Mouse (Mus musculus) MEL (cell line): Measurements from ENCODE around the gene Atf5. TPM values are rescaled to one million over a fixed set of nuclear protein-coding genes. Genes with fewer than 3 reads are reported as not detected.
A peak's percentile ranks its signal among the peaks of the same experiment; 100 is the strongest.

Experiments used
- DNase-seq: peaks from one replicate; pipeline ENCODE4 v3.0.0; 2011; ENCODE audit warnings: low read depth, low spot score
- H3K27ac ChIP-seq: 2 replicates; pipeline ENCODE4 v1.5.1; 2012; ENCODE audit warnings: low read depth, mild to moderate bottlenecking, control low read depth, low read length, moderate library complexity; ENCODE audit not compliant: control insufficient read depth
- H3K27me3 ChIP-seq, 2 experiments: fragments of 150-350 bp in 1 of 2; sonication (generic) in 1 of 2; 2 replicates each; pipeline ENCODE4 v1.6.1; 2012; ENCODE audit warnings: low read length in 2 of 2, mild to moderate bottlenecking in 2 of 2, improper control_type of control experiment in 1 of 2, moderate library complexity in 1 of 2; ENCODE audit not compliant: insufficient read depth in 2 of 2, control insufficient read depth in 1 of 2
- H3K36me3 ChIP-seq, 2 experiments: 2 replicates each; pipeline ENCODE4 v1.6.1; 2012 to 2014; ENCODE audit warnings: low read length in 2 of 2, improper control_type of control experiment in 1 of 2, inconsistent platforms in 1 of 2, mild to moderate bottlenecking in 1 of 2; ENCODE audit not compliant: insufficient read depth in 2 of 2, control insufficient read depth in 1 of 2
- H3K4me1 ChIP-seq, 2 experiments: fragments of 150-350 bp in 1 of 2; sonication (generic) in 1 of 2; 2 replicates each; pipeline ENCODE4 v1.6.1; 2012; ENCODE audit warnings: low read length in 2 of 2, improper control_type of control experiment in 1 of 2, mild to moderate bottlenecking in 1 of 2; ENCODE audit not compliant: insufficient read depth in 2 of 2, control insufficient read depth in 1 of 2
- H3K4me3 ChIP-seq, 2 experiments: fragments of 150-350 bp in 1 of 2; sonication (generic) in 1 of 2; 2 replicates each; pipeline ENCODE4 v1.5.1; 2012; ENCODE audit warnings: low read depth in 2 of 2, low read length in 2 of 2, mild to moderate bottlenecking in 2 of 2, moderate library complexity in 2 of 2, control low read depth in 1 of 2, improper control_type of control experiment in 1 of 2; ENCODE audit not compliant: control insufficient read depth in 1 of 2, insufficient read depth in 1 of 2
- H3K79me2 ChIP-seq: 2 replicates; pipeline ENCODE4 v1.6.1; 2012; ENCODE audit warnings: mild to moderate bottlenecking, low read length, moderate library complexity; ENCODE audit not compliant: control insufficient read depth, poor library complexity, insufficient read depth
- H3K9ac ChIP-seq: 2 replicates; pipeline ENCODE4 v1.6.1; 2012; ENCODE audit warnings: low read depth, mild to moderate bottlenecking, control low read depth, low read length, moderate library complexity; ENCODE audit not compliant: control insufficient read depth, poor library complexity, severe bottlenecking
- H3K9me3 ChIP-seq: fragments of 150-350 bp; sonication (generic); replicated peaks from 2 replicates; pipeline ENCODE4 v1.6.1; 2012; ENCODE audit warnings: mild to moderate bottlenecking, low read length, improper control_type of control experiment, moderate library complexity; ENCODE audit not compliant: insufficient read depth
- BHLHE40 ChIP-seq: IDR thresholded peaks from 2 replicates; pipeline ENCODE4 v1.6.1; 2012; ENCODE audit warnings: low read depth, mild to moderate bottlenecking, inconsistent platforms, low read length, improper control_type of control experiment, borderline replicate concordance
- CHD2 ChIP-seq: IDR thresholded peaks from 2 replicates; pipeline ENCODE4 v1.6.1; 2011; ENCODE audit warnings: low read length, improper control_type of control experiment
- E2F4 ChIP-seq: IDR thresholded peaks from 2 replicates; pipeline ENCODE4 v1.6.1; 2011; ENCODE audit warnings: low read depth, low read length, improper control_type of control experiment, borderline replicate concordance
- ELF1 ChIP-seq: IDR thresholded peaks from 2 replicates; pipeline ENCODE4 v1.6.1; 2014; ENCODE audit warnings: low read depth, mild to moderate bottlenecking, inconsistent platforms, low read length, improper control_type of control experiment, moderate library complexity
- EP300 ChIP-seq, 2 experiments: IDR thresholded peaks; 2 replicates each; pipeline ENCODE4 v1.6.1; 2011; ENCODE audit warnings: improper control_type of control experiment in 2 of 2, low read length in 2 of 2, low read depth in 1 of 2, mild to moderate bottlenecking in 1 of 2
- ETS1 ChIP-seq: IDR thresholded peaks from 2 replicates; pipeline ENCODE4 v1.6.1; 2012; ENCODE audit warnings: low read depth, mild to moderate bottlenecking, inconsistent platforms, low read length, improper control_type of control experiment, moderate library complexity
- GABPA ChIP-seq: IDR thresholded peaks from 2 replicates; pipeline ENCODE4 v1.6.1; 2012; ENCODE audit warnings: low read depth, mild to moderate bottlenecking, inconsistent platforms, low read length, improper control_type of control experiment, moderate library complexity
- GATA1 ChIP-seq: IDR thresholded peaks from 2 replicates; pipeline ENCODE4 v1.6.1; 2011; ENCODE audit warnings: low read depth, low read length, improper control_type of control experiment
- JUND ChIP-seq: IDR thresholded peaks from 2 replicates; pipeline ENCODE4 v1.6.1; 2011; ENCODE audit warnings: low read depth, mild to moderate bottlenecking, improper control_type of control experiment, low read length
- KAT2A ChIP-seq: conservative IDR thresholded peaks from 2 replicates; pipeline ENCODE4 v1.6.1; 2012; ENCODE audit warnings: low read depth, low read length, improper control_type of control experiment, inconsistent platforms
- MAFK ChIP-seq: IDR thresholded peaks from 2 replicates; pipeline ENCODE4 v1.6.1; 2011; ENCODE audit warnings: low read depth, mild to moderate bottlenecking, low read length, improper control_type of control experiment, borderline replicate concordance
- MAX ChIP-seq: IDR thresholded peaks from 2 replicates; pipeline ENCODE4 v1.6.1; 2011; ENCODE audit warnings: low read length, improper control_type of control experiment
- MAZ ChIP-seq: IDR thresholded peaks from 2 replicates; pipeline ENCODE4 v1.6.1; 2012; ENCODE audit warnings: low read depth, mild to moderate bottlenecking, inconsistent platforms, low read length, improper control_type of control experiment
- MEF2A ChIP-seq: IDR thresholded peaks from 2 replicates; pipeline ENCODE4 v1.6.1; 2014; ENCODE audit warnings: low read depth, mild to moderate bottlenecking, inconsistent platforms, low read length, improper control_type of control experiment; ENCODE audit not compliant: poor library complexity, insufficient replicate concordance, severe bottlenecking; ENCODE audit errors: extremely low read depth
- MXI1 ChIP-seq: IDR thresholded peaks from 2 replicates; pipeline ENCODE4 v1.6.1; 2011; ENCODE audit warnings: mild to moderate bottlenecking, low read depth, low read length, improper control_type of control experiment
- MYB ChIP-seq: IDR thresholded peaks from 2 replicates; pipeline ENCODE4 v1.6.1; 2011; ENCODE audit warnings: mild to moderate bottlenecking, low read depth, low read length, improper control_type of control experiment
- MYC ChIP-seq: IDR thresholded peaks from 2 replicates; pipeline ENCODE4 v1.6.1; 2011; ENCODE audit warnings: low read depth, mild to moderate bottlenecking, low read length, improper control_type of control experiment, moderate library complexity
- NELFE ChIP-seq: IDR thresholded peaks from 2 replicates; pipeline ENCODE4 v1.6.1; 2011; ENCODE audit warnings: low read depth, low read length, improper control_type of control experiment
- POLR2A ChIP-seq, 2 experiments: IDR thresholded peaks; 2 replicates each; pipeline ENCODE4 v1.6.1; 2011 to 2012; ENCODE audit warnings: low read length in 2 of 2, mild to moderate bottlenecking in 2 of 2, control low read depth in 1 of 2, improper control_type of control experiment in 1 of 2, low read depth in 1 of 2, moderate library complexity in 1 of 2; ENCODE audit not compliant: control insufficient read depth in 1 of 2, insufficient read depth in 1 of 2, poor library complexity in 1 of 2
- POLR2AphosphoS2 ChIP-seq: IDR thresholded peaks from 2 replicates; pipeline ENCODE4 v1.6.1; 2011; ENCODE audit warnings: low read length, improper control_type of control experiment
- POLR2AphosphoS5 ChIP-seq: IDR thresholded peaks from 2 replicates; pipeline ENCODE4 v1.6.1; 2012; ENCODE audit warnings: low read depth, borderline replicate concordance, mild to moderate bottlenecking, inconsistent platforms, low read length, moderate library complexity, mixed read lengths
- RAD21 ChIP-seq: IDR thresholded peaks from 2 replicates; pipeline ENCODE4 v1.6.1; 2011; ENCODE audit warnings: mild to moderate bottlenecking, low read depth, low read length, improper control_type of control experiment
- RCOR1 ChIP-seq: IDR thresholded peaks from 2 replicates; pipeline ENCODE4 v1.6.1; 2012; ENCODE audit warnings: low read depth, mild to moderate bottlenecking, inconsistent platforms, low read length, improper control_type of control experiment
- SIN3A ChIP-seq: IDR thresholded peaks from 2 replicates; pipeline ENCODE4 v1.6.1; 2012; ENCODE audit warnings: low read length, improper control_type of control experiment, inconsistent platforms
- SMC3 ChIP-seq: IDR thresholded peaks from 2 replicates; pipeline ENCODE4 v1.6.1; 2011; ENCODE audit warnings: low read depth, low read length, improper control_type of control experiment
- TAL1 ChIP-seq: IDR thresholded peaks from 2 replicates; pipeline ENCODE4 v1.6.1; 2012; ENCODE audit warnings: mild to moderate bottlenecking, inconsistent platforms, low read length, moderate library complexity, mixed read lengths
- TBP ChIP-seq: IDR thresholded peaks from 2 replicates; pipeline ENCODE4 v1.8.0; 2011; ENCODE audit warnings: low read depth, low read length, improper control_type of control experiment
- TCF12 ChIP-seq: IDR thresholded peaks from 2 replicates; pipeline ENCODE4 v1.6.1; 2014; ENCODE audit warnings: low read depth, mild to moderate bottlenecking, inconsistent platforms, low read length, improper control_type of control experiment, moderate library complexity
- USF1 ChIP-seq: IDR thresholded peaks from 2 replicates; pipeline ENCODE4 v1.6.1; 2014; ENCODE audit warnings: low read depth, mild to moderate bottlenecking, inconsistent platforms, low read length, improper control_type of control experiment, moderate library complexity
- USF2 ChIP-seq, 2 experiments: IDR thresholded peaks; 2 replicates each; pipeline ENCODE4 v1.6.1; 2011 to 2012; ENCODE audit warnings: improper control_type of control experiment in 2 of 2, low read length in 2 of 2, borderline replicate concordance in 1 of 2, inconsistent platforms in 1 of 2, low read depth in 1 of 2, mild to moderate bottlenecking in 1 of 2; ENCODE audit not compliant: insufficient read depth in 1 of 2
- ZKSCAN1 ChIP-seq: IDR thresholded peaks from 2 replicates; pipeline ENCODE4 v1.6.1; 2012; ENCODE audit warnings: low read depth, mild to moderate bottlenecking, inconsistent platforms, low read length, improper control_type of control experiment, moderate library complexity
- ZNF384 ChIP-seq: IDR thresholded peaks from 2 replicates; pipeline ENCODE4 v1.6.1; 2012; ENCODE audit warnings: low read depth, mild to moderate bottlenecking, inconsistent platforms, low read length, improper control_type of control experiment
- polyA plus RNA-seq, 2 experiments: library from polyadenylated mRNA; stranded (reverse) in 1 of 2; unstranded in 1 of 2; fragments of >175 nt in 1 of 2; fragments of >200 nt in 1 of 2; gene quantifications; 2 replicates each; pipeline versions ENCODE4 v1.2.1 to v1.2.4; 2012; ENCODE audit warnings: low replicate concordance in 2 of 2, low read depth in 1 of 2; ENCODE audit not compliant: insufficient read length in 2 of 2, insufficient read depth in 1 of 2, missing spikeins in 1 of 2
- total RNA-seq: library from RNA; depleted of rRNA; stranded (reverse); fragments of 300-350 nt; gene quantifications from 2 replicates; pipeline ENCODE4 v1.2.3, GENCODE M21; 2012

The Atf5 gene
- total and polyA plus RNA-seq, 3 experiments, result 17.6 to 95.5 TPM; not detected in 1

DNA sequence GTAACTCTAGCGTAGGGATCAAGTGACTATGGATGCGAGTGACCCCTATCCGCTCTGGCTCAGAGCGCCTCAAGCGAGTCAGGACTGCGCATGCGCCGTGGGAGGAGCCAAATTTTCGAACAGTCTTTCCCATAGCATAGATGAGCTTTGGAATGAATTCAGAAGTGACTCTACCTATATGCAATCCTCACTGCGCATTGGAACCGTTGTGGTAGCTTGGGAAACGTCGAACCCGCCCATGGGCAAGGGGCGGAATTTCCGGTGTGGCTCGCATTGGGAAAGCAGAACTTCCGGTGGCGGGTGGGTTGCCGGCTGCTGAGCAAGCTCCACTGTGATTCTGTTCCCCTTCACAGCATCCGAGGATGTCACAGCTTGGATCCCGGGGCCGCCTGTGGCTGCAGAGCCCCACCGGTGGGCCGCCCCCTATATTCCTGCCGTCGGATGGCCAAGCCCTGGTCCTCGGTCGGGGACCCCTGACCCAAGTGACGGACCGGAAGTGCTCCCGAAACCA is 40.6 kb upstream of the Atf5 start, which contains the start of gene Pnkp (continued):
- no peak for TF ChIP-seq MEF2A
- TF ChIP-seq TBP, result peak; percentile 70
- TF ChIP-seq EP300 (IDR thresholded peaks at IDR 0.05; ENCODE audit: low read depth in 1 of 2, low read length in 2 of 2), result peak in 1 of 2 experiments; percentile 12; a peak in 1 of 4 replicates
- no peak for TF ChIP-seq CHD2
- no peak for TF ChIP-seq ZKSCAN1
- TF ChIP-seq TAL1, result no peak
- no peak for TF ChIP-seq GATA1
- TF ChIP-seq MAZ, result 0 out of 2 replicates have a peak, but pooled peaks have one; percentile 26
- TF ChIP-seq KAT2A, result no peak
- TF ChIP-seq JUND, result no peak
- no peak for TF ChIP-seq USF2 (IDR thresholded peaks at IDR 0.05; ENCODE audit: borderline replicate concordance in 1 of 2, insufficient read depth in 1 of 2, low read depth in 1 of 2, low read length in 2 of 2)

DNA sequence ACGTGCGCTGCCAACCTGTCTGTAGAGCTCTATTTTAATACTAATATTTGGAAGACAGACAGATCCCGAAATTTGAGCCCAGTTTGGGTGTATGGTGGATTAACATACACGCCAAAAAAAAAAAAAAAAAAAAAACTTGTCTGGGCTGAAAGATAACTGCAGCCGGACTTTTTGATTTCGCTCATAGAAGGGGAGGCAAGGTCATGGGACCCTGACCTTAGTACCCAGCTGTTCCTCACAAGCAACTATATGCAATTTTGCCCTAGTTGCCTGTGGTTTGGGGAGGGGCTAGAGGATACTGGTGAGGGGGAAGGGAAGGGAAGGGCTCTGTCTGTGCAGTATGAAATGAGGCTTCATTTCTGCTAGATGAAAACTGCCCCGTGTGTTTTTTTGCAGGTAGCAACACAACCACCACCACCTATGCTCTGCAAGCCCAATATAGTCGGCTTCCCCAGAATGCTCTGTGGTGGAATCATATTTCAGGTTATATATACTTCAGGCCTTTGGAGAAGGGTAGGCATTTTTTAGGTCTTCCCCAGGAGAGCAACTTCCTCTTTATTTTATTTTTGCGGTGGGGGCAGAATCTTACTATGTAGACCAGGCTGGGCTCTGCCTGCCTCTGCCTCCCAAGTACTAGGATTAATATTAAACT is 39.9 kb upstream of the Atf5 start:
- peak; percentile 83 for DNase-seq
- H3K36me3 ChIP-seq, result peaks cover 0 to 15% of the 10 kb centered on the region in 2 experiments; a peak in 2 of 4 replicates
- H3K4me1 ChIP-seq, result peaks cover 5 to 21% of the 10 kb centered on the region in 2 experiments
- peaks cover 12% of the 10 kb centered on the region for H3K79me2 ChIP-seq
- H3K9me3 ChIP-seq, result no peaks in the 10 kb centered on the region
- H3K9ac ChIP-seq, result peak overlapping the region; percentile 80
- no peaks in the 10 kb centered on the region for H3K27me3 ChIP-seq
- H3K4me3 ChIP-seq, result peak overlapping the region; percentile 83 to 84
- H3K27ac ChIP-seq, result peak overlapping the region; percentile 71
- TF ChIP-seq ETS1, result no peak
- TF ChIP-seq RCOR1, result no peak
- no peak for TF ChIP-seq POLR2AphosphoS5
- TF ChIP-seq POLR2A (IDR thresholded peaks at IDR 0.05; ENCODE audit: control insufficient read depth in 1 of 2, insufficient read depth in 1 of 2, low read depth in 1 of 2, low read length in 2 of 2, poor library complexity in 1 of 2), result no peak
- no peak; the same call in 1 of the 2 replicates for TF ChIP-seq SIN3A
- peak; percentile 11; the same call in 1 of the 2 replicates for TF ChIP-seq MXI1
- no peak for TF ChIP-seq GABPA
- no peak for TF ChIP-seq MYC
- peak; percentile 96 for TF ChIP-seq ZNF384
- TF ChIP-seq GATA1, result peak; percentile 28; the same call in 1 of the 2 replicates
- TF ChIP-seq EP300 (IDR thresholded peaks at IDR 0.05; ENCODE audit: low read depth in 1 of 2, low read length in 2 of 2), result peak; percentile 17 to 22; a peak in 3 of 4 replicates
- peak; percentile 18; the same call in 1 of the 2 replicates for TF ChIP-seq POLR2AphosphoS2
- TF ChIP-seq NELFE, result no peak
- TF ChIP-seq TAL1, result peak; percentile 22; the same call in 1 of the 2 replicates
- TF ChIP-seq CHD2, result 0 out of 2 replicates have a peak, but pooled peaks have one; percentile 23
- TF ChIP-seq MAFK, result no peak
- no peak for TF ChIP-seq MAX
- TF ChIP-seq ZKSCAN1, result no peak; the same call in 1 of the 2 replicates
- no peak for TF ChIP-seq BHLHE40
- TF ChIP-seq SMC3, result no peak
- peak; percentile 69; the same call in 1 of the 2 replicates for TF ChIP-seq TCF12
- no peak for TF ChIP-seq ELF1
- no peak; the same call in 1 of the 2 replicates for TF ChIP-seq MAZ
- no peak for TF ChIP-seq MYB
- TF ChIP-seq USF1, result no peak; the same call in 1 of the 2 replicates
- no peak for TF ChIP-seq RAD21
- TF ChIP-seq E2F4, result no peak
- no peak for TF ChIP-seq TBP
